Mouse (Mus musculus): ENCODE measurements around the gene Adgrb3. TPM values are rescaled to one million over a fixed set of nuclear protein-coding genes. Genes with fewer than 3 reads are reported as not detected.
A peak's percentile ranks its signal among the peaks of the same experiment; 100 is the strongest.

Adgrb3 gene
- total RNA-seq, 2 experiments from 2014 or later = 0.08 TPM; not detected in 1

DNA sequence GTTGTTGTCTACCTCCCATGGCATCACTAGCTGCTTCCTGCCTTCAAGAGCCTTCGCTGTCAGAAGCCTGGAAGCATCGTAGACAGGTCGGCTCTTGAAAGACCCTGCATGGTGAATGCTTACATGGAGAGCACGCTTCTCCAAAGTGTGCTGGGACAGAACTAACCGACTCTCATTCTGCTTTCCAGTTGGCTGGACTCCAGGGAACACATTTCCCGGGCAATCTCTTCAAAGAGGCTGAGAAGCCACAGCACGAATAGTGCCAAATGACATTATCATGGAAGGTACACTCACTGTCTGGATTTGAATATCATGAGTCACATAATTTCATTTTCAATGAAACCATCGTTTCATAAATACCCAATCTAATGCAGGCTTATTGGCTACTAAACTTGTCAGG, 548.0 kb downstream of the Adgrb3 start:
- no peak for DNase-seq

DNA sequence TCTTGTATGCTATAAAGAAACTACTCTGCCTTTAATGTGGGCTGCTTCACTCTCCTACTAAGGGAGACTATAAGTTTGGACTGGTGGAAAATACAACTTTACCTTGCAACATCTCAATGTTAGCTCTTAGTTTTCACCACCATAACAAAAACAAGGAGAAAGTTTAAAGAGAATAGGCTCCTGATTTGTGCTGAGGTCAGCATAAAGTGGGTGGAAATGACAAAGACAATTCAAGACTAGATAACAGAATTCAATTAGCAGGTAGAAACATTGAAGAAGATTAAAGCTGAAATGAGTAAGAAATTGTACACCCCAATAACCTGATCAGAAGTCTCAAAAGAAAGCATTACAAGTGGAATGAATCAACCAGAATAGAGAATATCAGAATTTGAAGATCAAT, 578.9 kb downstream of the Adgrb3 start:
- DNase-seq = no peak

DNA sequence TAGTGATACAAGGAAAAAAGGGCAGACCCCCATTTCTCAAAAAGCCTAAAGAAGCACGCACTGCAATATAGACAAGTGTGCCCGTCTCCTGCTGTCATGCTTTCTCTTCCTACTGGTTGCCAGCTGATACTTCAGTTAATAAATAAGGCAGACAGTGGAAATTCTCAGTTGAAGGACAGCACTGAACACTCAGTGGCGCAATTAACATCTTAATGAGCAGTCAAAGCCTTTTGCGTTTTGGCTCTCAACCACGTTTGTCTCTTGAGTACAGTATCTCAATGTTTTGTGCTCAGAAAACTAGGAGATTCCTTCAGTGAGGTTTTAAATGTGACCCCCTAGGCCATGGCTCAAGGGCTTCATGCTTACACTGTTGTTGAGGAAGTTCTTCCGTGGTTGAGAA, 587.1 kb downstream of the Adgrb3 start:
- no peak for DNase-seq

DNA sequence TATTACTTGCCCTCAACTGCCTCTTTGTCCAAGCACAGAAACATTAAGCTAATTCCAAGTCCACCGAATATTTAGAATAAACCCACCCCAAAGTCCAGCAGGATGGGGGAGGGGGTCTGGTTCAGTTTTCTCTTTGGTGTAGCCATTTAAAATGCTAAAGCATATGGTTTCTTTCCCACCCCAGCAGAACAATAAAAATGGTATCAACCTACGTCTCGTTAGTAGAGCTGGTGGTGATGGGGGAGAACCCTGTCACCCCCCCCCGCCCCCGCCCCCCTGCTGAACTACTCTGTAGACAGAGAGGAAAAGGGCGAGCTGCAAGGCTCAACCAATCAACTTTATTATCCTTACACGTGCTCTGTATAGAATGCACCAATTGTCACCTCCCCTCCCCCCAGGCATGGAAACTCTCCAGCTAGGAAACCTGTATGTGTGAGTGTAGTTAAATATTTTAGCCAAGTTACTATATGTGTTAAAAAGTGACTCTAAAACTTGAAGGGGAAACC, 600.2 kb downstream of the Adgrb3 start:
- no peak for DNase-seq

DNA sequence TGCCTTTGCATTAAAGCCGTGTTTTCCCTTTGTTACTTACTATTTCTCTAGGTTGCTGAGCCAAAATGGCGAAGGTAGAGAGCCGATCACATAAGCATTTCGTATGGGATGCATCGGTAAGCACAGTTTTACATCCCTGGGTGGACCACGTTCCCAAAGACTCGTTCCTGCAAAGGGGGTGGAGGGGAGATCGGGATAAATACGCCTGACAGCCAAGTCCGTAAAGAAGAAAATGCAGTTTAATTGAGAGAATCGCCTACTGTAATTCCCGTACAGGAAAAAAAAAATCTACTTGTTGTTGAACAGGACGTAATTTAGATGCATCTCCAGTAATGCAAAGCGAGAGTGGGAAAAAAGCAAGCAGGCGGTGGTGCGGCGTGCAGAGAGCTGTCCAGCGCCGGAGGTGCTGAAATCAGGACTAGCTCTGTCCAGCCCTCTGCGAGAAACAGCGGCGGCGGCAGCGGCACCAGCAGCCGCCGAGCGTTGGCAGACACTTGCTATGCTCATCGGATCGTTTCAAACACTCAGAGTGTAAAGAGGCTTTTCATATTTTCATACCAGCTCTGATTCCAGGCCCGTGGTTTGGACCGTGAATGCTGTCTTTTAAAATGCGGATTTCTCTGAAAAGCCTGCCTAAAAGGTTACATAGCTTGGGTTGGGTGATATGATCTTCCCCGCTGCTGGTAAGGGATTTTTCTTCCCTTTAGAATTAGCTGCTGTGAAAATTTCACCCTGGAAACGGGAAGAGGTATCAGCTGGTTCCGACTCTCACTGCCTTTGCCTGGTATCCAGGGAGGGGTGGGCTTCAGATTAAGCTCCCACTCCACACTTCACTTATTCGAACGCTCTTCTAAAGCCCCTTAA, 600.9 kb downstream of the Adgrb3 start:
- peak; percentile 11 for DNase-seq

DNA sequence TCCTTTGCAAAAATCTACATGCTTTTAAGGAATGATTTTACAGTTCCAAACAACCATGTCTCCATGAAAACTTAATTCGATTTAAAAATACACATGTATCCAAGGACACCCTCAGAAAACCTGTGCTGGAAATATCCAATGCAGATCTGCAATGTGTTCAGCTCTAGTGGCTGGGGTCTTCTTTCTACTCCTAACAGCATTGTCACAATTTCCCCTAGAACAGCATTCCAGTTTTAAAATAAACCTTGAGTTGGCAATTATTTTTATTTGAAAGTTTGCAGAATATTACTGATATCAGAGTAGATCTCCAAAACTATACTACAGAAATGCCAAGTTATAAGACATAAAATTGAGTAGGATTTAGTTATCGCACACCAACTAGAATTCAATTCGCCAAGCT, 601.6 kb downstream of the Adgrb3 start:
- DNase-seq = no peak

DNA sequence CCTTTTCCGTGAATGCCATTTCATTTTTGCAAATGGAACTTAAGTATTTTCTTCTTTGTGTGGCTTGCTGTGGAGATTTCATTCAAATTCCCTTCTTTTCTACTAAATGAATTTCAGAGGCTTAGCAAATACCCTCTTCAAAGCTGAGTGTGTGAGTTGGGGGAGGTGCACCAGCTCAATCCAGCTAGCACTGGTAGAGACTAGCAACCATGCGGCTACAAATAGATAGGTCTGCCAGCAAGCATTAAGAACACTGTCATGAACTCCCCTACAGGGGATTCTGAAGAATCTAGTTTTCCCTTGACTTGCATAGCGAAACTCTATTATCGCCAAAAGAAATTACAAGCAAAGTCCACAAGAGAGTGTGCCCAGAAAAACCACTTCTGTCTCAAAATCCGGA, 624.9 kb downstream of the Adgrb3 start:
- no peak for DNase-seq

DNA sequence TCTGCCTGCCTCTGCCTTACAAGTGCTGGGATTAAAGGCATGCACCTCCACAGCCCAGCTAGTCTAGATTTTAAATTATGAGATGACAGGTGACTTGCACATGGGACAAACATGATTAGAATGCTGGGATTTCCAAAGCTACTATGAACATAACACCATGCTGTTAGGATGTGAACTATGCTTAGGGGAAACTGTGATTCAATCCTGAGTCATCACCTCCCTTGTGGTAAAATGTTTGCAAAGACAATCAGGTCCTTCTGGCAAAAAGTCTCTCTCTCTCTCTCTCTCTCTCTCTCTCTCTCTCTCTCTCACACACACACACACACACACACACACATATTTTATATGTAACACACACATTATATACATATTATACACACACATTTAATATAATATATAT, 630.1 kb downstream of the Adgrb3 start:
- DNase-seq = no peak

DNA sequence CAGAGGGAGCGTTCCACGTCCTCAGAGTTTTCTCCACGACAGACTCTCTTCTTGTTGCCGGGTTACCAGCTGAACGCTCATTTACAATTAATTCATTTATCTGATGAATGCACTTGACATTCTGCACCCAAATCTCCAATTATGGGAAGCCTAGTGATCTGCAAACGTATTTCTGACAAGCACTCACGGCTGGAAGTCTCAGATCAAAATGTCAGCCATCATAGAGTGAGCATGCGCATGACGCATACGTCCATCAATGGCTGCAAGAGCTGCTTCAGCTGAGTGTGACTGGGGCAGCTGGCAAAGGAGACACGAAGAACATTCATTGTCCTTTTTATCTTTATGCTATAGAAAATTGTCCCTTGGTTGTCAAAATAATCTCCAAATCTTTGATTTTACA, 637.5 kb downstream of the Adgrb3 start:
- DNase-seq = no peak

DNA sequence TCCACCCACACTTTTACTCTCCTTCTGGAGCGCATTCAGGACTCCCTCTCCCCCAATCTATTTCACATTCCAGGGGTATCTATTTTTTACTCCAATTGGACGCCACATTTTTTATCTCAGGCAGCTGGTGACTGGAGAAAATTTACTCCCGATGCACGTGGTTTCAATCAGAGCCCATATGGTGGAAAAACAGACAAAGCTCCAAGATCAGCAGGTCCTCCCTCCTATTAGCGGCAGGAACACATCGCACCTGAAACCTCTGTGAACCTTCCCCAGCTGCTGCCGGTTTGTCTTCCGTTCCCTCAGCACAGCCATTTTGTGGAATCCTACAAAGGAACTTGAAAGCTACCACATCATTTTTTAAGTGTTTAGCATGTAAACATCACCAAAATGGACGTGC, 640.2 kb downstream of the Adgrb3 start:
- DNase-seq = no peak

DNA sequence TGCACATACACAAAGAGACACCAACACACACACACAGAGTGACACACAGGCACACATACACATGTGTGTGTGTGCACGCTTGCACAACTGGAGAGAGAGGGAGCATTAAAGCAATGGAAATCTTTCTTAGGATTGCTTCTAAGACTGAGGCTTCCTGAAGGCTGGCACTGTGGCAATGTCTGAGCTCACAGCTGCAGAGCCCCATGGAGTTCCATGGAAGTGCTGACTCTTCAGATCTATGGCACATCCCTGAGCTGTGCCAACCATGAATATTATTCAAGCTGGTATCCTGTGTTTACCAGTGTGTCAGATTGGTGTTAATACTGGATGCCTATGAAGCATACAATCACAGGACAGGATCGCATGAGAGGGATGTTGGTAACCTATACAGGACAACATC, 643.6 kb downstream of the Adgrb3 start:
- no peak for DNase-seq

DNA sequence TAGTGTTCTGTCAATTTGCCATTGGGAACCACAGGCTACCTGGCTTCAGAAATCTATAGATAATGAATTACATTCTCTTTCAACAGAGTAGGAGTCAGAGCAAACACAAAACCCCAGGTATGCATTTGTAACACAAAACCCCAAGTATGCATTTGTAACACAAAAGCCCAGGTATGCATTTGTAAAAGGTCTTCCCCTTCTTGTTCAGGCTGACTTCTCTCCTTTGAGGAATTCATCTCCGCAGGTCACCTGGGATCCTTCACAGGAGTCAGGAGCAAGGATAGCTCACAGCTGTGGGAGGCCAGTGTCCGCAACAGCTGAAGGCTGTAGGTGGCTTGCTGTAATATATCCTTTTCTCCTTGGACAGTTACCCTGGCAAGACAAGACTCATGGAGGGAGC, 647.6 kb downstream of the Adgrb3 start:
- no peak for DNase-seq

DNA sequence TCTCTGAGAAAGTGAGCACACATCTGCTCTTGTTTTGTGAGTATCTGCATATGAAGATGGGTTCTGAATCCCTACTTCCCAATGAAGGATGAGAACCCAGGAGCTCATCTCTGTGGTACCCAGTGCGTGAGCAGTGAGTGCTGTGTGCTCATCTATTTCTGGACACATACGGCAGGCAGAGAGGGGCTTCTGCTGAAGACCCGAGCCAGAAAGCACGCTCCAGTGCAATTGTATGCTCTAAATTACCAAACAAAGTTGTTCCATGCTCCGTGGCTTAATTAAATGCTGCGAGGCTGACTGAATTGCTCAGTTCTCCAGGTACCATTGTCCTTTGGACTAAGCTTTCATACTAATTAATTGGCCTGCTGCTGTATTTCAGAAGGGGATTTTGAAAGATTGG, 648.9 kb downstream of the Adgrb3 start:
- no peak for DNase-seq

DNA sequence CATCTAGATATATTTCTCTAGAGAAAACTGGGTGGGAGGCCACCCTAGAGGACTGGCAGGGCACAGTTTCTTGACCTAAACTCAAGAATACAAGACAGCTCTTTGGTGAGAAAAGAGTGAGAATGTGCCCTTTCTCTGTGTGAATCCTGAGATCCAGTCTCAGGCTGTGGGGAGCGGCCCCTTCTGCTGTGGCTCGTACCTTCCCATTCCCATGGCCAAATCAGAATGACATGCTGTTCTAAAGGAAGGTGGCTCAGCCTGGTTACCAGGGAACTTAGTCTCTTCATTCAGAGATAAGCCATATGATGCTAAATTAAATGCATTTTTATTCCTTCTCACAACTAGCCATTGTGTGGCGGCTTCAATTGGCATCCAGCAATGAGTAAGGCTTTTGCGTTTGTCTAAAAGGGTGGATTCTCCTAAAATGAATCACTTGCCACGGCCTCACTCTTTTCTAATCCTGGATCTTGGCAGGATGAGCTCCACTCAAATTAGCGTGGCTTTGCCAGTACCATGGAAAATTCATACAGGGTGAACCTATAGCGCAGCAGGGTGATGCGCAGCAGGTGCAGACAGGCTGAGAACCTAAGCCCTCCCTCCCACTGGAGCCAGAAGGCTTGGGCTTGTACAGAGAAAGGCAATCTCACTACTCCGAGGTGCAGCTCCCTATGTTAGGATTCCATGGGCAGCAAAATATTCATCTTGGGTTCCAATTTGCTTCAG, 649.5 kb downstream of the Adgrb3 start:
- DNase-seq = no peak

DNA sequence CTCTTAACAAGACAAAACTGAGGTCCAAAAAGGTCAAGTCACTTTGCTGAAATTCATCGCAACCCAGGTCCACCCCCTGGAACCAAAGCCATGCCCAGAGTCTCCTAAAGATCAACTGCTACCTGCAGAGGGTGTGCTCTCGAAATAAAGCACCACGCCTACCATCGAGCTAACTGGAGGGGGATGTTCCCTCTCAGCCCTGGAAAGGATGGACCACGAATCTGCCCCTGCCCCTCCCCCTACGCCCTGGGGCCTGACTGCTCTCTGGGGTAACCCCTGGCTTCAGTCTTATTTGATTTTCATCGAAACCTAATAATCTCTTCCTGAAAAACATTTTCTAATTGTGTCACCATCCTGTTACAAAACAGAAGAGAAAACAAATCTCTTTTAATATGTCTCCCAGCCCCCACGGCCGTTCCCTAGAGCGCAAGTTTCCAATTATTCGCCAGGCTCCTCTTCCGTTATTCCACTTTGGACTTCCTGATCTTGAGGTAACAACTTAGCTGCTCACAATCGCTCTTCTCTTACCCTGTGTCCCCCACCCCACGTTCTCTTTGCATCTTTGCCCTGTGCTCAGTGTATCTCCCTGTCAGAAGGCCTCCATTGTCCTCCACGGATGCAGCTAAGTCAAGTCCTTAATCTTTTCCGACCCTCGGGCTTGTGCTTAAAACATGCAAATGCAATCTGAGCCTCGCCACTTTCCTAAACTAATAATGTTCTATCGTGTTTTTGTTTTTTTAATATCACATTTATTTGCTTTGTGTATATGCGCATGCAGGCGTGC, 651.0 kb downstream of the Adgrb3 start:
- no peak for DNase-seq

DNA sequence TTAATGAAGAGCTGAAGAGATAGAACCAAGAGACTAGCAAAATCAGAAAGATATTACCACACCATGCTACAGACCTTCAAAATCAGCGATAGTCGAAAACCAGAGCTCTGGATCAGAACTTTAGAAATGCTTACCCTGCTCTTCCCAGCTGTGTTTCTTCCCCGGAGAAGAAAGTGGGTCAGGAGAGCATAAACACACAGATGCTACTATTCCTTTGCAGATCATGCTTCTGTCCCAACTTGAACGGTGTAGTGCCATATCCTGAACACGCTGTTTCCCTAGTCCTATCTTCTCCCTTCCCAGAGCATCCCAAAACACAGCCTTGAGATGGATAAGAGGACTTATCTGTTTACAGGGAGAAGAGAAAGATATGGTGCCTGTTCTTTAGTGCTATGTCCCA, 662.4 kb downstream of the Adgrb3 start:
- no peak for DNase-seq

DNA sequence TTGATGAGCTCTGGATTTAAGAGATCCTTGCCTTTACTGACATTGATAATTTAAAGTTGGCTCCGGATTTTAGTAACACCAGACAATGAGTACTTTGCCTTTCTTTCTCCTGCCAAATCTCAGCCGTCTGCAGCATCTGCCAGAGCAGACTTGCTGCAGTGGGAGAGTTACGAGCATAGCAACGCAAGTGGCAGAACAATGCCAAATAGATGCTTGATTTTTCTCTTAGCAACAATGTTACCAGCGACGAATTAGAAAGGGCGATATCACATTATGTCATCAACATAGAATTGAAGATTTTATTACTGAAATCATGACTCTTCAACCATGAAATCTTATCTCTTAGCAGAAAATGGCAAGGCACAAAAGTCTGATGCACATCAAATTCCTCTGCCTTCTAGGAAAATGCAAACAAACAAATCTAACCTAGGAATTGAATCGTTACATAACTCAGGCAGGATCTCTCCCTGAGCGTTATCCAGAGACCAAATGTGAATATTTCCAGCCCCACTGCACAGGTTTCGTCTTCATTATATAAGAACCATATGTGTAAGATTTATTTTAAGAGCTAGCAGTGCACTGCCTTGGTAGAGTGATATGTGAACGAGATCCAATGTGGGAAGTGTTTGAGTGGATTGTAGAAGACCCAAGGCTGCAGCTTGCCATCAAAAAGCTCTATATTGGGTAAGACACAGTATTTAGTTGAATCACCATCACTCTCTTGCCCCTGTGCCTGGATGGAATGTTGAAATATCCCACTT, 663.3 kb downstream of the Adgrb3 start:
- DNase-seq = no peak

DNA sequence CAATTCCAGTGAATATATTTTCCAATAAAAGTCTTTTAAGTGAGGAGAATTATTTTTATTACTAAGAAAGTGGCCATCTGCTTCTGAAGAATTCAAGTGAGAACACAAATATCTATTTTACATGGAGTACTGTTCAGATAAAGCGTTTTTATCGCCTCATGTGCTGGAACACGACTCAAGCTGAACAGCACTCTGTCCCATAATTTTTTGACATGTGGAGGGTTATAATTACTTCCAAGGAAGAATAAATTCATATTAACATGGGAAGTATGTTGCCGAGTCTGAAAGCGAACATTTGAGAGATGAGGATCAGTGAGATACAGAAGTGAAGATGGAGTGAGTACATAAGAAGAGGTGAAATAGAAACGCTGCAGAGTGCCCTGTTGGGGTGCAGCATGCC, 665.9 kb downstream of the Adgrb3 start:
- no peak for DNase-seq

DNA sequence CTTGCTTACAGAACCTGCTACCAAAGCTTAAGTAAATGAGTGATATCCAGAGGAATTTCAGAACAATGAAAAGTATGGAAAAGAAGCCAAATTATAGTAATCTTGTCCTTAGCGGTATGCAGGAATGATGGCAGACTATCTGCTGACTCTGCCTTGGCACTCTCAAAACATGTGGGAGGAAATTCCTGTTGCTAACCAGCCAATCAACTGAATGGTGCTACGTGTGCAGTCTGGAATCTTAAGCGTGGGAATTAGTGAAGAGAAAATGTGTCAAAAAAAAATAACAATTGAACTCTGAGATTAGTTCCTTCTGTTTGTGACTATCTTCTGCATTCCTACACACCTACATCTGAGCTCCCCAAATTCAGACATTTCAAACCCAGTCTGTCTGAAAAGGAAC, 683.3 kb downstream of the Adgrb3 start:
- DNase-seq = no peak

DNA sequence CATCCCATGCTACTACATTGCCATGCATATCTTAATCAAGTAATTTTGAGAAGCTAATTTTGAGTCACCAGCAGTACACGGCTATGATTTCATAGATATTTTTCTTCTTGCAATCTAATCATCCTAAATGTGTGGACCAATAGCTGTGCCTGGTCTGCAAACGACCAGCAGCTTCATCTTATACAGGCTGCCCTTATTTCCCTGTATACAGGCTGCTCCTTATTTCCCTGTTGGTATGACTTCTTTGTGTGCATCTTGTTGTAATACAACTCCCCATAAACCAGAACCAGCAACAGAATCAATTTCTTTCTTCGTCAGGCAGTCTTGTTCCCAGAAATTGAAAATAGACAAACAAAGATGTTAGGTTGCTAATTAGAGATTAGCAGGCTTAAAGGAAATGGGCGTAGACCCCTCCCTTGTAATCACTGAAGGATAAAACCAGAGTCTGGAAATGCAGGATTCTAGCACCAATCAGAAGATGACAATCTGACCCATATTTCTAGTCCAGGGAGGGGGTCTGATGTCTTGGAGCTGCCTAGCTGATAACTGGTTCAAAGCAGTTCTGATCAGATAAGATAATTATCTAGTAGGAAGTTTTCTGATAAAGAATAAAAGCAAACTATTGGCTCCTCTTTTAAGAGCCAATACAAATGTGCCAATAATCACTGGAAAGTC, 697.2 kb downstream of the Adgrb3 start:
- DNase-seq = no peak

DNA sequence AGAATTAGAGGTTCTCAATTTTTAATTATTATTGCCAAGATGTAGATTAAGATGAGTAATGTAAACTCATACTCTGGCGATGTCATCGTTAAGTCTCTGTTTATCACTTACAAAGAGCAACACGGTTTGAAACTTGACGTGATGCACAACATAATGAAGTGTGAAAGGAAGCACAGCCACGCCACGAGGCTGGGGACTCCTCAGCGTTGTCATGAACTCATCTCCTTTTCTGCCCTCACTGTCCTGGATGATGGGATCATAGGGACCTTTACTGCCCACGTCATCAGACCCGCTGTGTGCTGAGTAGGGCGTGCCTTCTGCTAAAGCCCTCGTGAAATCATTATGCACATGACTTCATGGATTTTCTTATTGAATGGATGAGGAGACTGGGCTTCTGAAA, 714.0 kb downstream of the Adgrb3 start:
- no peak for DNase-seq

All from gastrocnemius, postnatal 25 days (tissue).